Mouse (Mus musculus) layer of hippocampus, postnatal 10 days (tissue): ENCODE results near the gene Il3ra. TPM values are rescaled to one million over a fixed set of nuclear protein-coding genes. Genes with fewer than 3 reads are reported as not detected.

Experiments
- DNase-seq, 2 experiments: peaks; one replicate each; pipeline ENCODE4 v3.0.0; 2021; ENCODE audit warnings: low spot score in 2 of 2
- total RNA-seq, 2 experiments: library from RNA; stranded (reverse); gene quantifications; 2 replicates each; pipeline ENCODE4 v1.2.3; 2021

Gene Il3ra
- total RNA-seq, 2 experiments from 2014 or later = 3.5 to 4.3 TPM

DNA sequence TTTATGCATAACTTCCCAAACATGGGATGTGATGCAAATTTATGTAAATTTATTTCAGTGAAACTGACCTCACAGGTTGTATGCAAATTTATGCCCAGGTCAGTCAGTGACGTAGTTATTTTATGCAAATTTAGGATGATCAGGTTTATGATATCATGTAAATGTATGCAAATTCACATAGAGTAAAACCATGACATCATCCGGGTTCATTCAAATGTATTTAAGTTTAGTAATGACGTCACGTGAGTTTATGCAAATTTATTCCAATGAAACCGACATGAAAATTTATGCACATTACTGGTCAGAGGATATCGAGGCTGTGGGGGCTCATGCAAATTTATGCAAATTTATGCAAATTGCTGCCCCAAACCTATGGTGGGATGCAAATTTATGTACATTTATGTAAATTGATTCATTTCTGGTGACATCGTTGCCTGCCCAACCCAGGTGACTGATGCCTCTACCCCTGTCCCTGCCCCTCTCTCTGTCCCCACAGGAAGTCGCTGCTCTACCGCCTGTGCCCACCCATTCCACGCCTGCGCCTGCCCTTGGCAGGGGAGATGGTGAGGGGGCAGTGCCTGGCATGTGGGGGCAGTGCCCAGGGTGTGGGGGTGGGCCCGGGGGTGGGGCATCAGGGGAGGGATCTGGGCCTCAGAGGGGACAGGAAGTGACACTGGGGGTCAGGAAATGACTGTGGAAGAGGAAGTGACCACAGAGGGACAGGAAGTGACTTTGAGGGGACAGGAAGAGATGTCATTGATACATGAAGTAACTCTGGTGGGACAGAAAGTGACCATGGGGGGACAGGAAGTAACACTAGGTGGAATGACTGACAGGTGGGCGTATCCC, 8.7 kb downstream of the Il3ra start:
- no peak for DNase-seq

DNA sequence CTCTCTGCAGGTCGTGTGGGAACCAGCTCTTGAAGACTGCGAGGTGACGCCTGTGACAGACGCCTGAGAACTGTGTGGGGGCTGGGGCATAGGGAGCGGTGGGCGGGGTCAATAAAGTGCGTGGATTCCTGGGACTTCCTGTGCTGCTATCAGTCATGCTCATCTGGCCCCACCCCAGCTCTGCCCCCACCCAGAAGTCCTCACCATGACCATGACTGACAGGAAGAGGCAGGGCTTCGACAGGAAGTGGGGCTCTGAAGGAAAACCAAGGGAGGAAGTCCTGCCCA, 9.2 kb downstream of the Il3ra start:
- no peak for DNase-seq

DNA sequence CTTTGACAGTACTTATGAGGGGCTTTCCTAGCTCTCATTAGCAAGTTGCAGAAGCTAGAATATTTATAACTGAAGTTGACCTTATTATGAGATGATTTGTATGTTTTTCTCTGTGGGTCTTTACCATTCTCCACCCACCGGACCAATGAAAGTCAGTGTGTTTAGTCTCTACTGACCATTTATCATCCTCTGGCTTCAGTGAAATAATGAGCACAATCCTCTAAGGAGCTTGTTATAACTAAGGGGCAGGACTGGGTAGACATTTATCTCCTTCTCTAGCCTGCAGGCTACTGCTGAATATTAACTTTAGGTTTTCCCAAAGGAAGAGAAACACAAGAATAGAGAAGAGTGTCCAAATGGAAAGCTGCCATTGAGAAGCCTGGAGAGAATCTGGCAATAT, 49.5 kb downstream of the Il3ra start:
- no peak for DNase-seq

DNA sequence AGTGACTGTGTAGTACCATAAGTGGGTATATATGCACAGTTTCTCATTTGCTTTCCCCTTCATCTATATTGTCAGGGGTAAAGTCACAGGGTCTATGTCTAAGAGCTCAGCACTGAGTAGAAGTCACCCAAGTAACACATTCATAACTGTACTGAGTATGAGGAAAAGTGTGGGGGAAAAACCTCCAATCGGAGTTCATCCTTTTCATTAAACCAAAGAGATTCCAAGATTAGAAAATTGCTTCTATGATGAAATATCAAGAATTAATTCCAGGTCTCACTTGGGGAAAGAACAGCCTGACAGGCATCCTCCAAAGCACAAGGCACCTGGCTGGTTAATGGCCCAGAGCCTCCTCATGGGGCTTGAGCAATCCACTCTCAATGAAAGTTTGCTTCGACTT, 54.9 kb downstream of the Il3ra start, which contains the start of gene Olfr721-ps1:
Gene Olfr721-ps1 (plus strand): TSS at position 301 of the 400 bp plus-strand sequence.
- DNase-seq = no peak

Other genes starting within 250 kb of the Il3ra start
- 100 to 1,000 TPM; 137 to 148 TPM for gene Psmd6, start 225.3 kb upstream of the Il3ra start, total RNA-seq
- gene Olfr720, start 159.4 kb upstream of the Il3ra start, total RNA-seq = not detected
- under 1 TPM in 1 of 2 experiments, not detected in 1; 0.11 TPM for gene Olfr31, start 23.4 kb upstream of the Il3ra start, total RNA-seq
- not detected for gene Olfr721-ps1, start 55.0 kb downstream of the Il3ra start, total RNA-seq